Mouse (Mus musculus) heart, adult 2 months (tissue): ENCODE data around the gene 9930022D16Rik. TPM values are rescaled to one million over a fixed set of nuclear protein-coding genes. Genes with fewer than 3 reads are reported as not detected.

ENCODE experiments used
- DNase-seq, 2 experiments: peaks; one replicate each; pipeline ENCODE4 v3.0.0; 2021
- H3K27ac ChIP-seq: fragments of 200-600 bp; 2 replicates; pipeline ENCODE4 v1.8.1; 2022
- H3K27me3 ChIP-seq: fragments of 200-500 bp; 2 replicates; pipeline ENCODE4 v1.6.1; 2012; ENCODE audit warnings: mild to moderate bottlenecking, low read length, inconsistent platforms, mixed read lengths; ENCODE audit not compliant: control insufficient read depth, insufficient read depth
- H3K36me3 ChIP-seq: fragments of 200-500 bp; 2 replicates; pipeline ENCODE4 v1.6.1; 2012; ENCODE audit warnings: low read length, inconsistent platforms; ENCODE audit not compliant: control insufficient read depth, insufficient read depth
- H3K4me1 ChIP-seq: fragments of 200-500 bp; 2 replicates; pipeline ENCODE4 v1.6.1; 2011; ENCODE audit warnings: low read length; ENCODE audit not compliant: control insufficient read depth, insufficient read depth
- H3K4me3 ChIP-seq: fragments of 200-600 bp; 2 replicates; pipeline ENCODE4 v1.8.1; 2022
- H3K79me2 ChIP-seq: fragments of 200-500 bp; replicated peaks from 2 replicates; pipeline ENCODE4 v1.6.1; 2012; ENCODE audit warnings: mild to moderate bottlenecking, inconsistent platforms, low read length, moderate library complexity, mixed read lengths; ENCODE audit not compliant: control insufficient read depth, insufficient read depth
- H3K9ac ChIP-seq: fragments of 200-500 bp; 2 replicates; pipeline ENCODE4 v1.6.1; 2012; ENCODE audit warnings: low read depth, mild to moderate bottlenecking, control low read depth, inconsistent platforms, low read length, mixed read lengths
- CTCF ChIP-seq: fragments of 200-600 bp; IDR thresholded peaks from 2 replicates; pipeline ENCODE4 v1.8.1; 2022; ENCODE audit warnings: antibody characterized with exemption, mild to moderate bottlenecking, moderate library complexity
- EP300 ChIP-seq: fragments of 200-500 bp; IDR thresholded peaks from 2 replicates; pipeline ENCODE4 v1.6.1; 2011; ENCODE audit warnings: low read depth, low read length, control low read depth; ENCODE audit not compliant: insufficient read depth
- POLR2A ChIP-seq: fragments of 200-500 bp; IDR thresholded peaks from 2 replicates; pipeline ENCODE4 v1.6.1; 2011; ENCODE audit warnings: mild to moderate bottlenecking, low read depth, low read length, control low read depth; ENCODE audit not compliant: insufficient read depth
- WGBS: fragments of 180-500 bp; shearing (Covaris S2); methylation state at CpG from one replicate; pipeline ENCODE4 v1.1.7; 2018; 5-methylcytosine and 5-hydroxymethylcytosine counted together
- intact Hi-C: fragments of 180-260 bp; cut with DNase I; formaldehyde crosslinking; loops from one replicate; pipeline ENCODE4 v1.15.1; 2025
- microRNA-seq, 2 experiments: library from miRNA; unstranded; fragments of <30 nt; microRNA quantifications; one replicate each; pipeline ENCODE4 v1.2.0; 2021
- polyA plus RNA-seq: library from polyadenylated mRNA; depleted of rRNA; stranded (reverse); fragments of >200 nt; gene quantifications from 2 replicates; pipeline ENCODE4 v1.2.3, GENCODE M21; 2012; rRNA removed
- total RNA-seq, 2 experiments: library from RNA; stranded (reverse); gene quantifications; 2 replicates each; pipeline ENCODE4 v1.2.3; 2021

9930022D16Rik gene
- total and polyA plus RNA-seq, 3 experiments = not detected

DNA sequence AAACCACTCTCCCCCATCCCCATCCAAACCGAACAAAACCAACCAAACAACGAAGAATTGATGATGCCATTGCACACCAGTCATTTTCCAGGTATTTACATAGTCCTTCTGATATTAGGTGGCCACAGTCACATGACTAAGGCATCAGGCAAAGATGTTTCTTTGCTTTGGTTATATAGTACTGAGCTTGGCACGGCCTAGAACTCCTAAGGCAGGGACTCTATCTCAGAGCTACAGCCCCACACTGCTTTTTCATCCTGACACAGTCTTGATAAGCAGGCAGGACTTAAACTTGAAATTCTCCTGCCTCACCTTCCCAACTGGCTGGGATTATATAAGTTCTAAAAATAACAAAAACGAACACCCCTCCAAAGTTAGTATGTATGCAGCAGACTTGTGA, 51.4 kb downstream of the 9930022D16Rik start:
- H3K9ac ChIP-seq = no peak overlapping the region
- intact Hi-C loops = no loop called here
- no peaks in the 10 kb centered on the region for H3K27me3 ChIP-seq
- TF ChIP-seq EP300 (no peak), CTCF (no peak), POLR2A (no peak)
- H3K79me2 ChIP-seq = no peaks in the 10 kb centered on the region
- no peak overlapping the region for H3K4me3 ChIP-seq
- no peak overlapping the region for H3K27ac ChIP-seq
- no peaks in the 10 kb centered on the region; the same call in 1 of the 2 replicates for H3K4me1 ChIP-seq
- no peak for DNase-seq
- 90% methylated on average over 4 of the region's 4 CpGs for WGBS
- no peaks in the 10 kb centered on the region for H3K36me3 ChIP-seq

DNA sequence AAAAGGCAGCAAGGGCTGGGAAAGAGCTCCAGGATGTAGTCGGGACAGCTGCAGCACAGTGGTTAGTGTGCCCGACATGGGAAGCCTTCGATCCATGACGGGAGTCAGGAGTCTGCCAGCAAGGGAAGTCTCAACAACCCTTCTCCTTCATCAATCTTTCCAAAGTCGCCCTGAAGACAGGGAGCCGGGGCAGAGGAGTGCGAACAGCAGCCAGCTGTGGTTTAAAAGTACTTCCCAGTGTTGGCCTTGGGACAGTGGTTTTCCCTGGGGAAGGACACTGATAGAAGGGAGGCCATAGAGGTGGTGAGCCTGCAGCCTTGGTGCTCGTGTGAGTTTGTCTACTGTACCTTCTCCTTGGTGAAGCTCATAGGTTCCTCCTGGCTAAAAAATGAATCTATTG, 53.3 kb downstream of the 9930022D16Rik start:
- 73% methylated on average over 8 of the region's 8 CpGs for WGBS
- no peak for DNase-seq
- H3K27ac ChIP-seq = no peak overlapping the region
- no peak overlapping the region for H3K4me3 ChIP-seq
- no peaks in the 10 kb centered on the region for H3K36me3 ChIP-seq
- H3K79me2 ChIP-seq = no peaks in the 10 kb centered on the region
- H3K27me3 ChIP-seq = no peaks in the 10 kb centered on the region
- H3K4me1 ChIP-seq = no peaks in the 10 kb centered on the region
- H3K9ac ChIP-seq = no peak overlapping the region
- TF ChIP-seq CTCF = no peak
- no peak for TF ChIP-seq EP300
- no peak for TF ChIP-seq POLR2A
- intact Hi-C loops = no loop called here

DNA sequence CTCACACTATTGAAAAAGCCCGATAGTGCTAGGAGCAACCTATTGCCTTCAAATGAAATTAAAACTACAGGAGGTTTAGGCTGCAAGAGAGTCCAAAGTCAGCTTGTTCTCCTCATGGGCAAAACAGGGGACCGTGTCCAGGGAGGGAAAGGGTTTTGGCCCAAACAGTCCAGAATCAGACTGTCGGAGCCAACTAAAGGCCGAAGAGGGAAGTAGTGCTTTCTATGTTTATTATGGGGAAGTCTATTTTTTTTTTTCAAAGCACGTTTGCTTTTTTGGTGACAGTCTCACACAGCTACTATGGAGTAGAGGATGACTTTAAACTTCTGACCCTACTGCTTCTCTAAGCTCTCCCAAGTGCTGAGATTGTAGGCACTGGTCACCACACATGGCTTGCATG, 54.4 kb downstream of the 9930022D16Rik start:
- no peak overlapping the region for H3K4me3 ChIP-seq
- H3K27me3 ChIP-seq = no peaks in the 10 kb centered on the region
- intact Hi-C loops = no loop called here
- no peak overlapping the region for H3K27ac ChIP-seq
- WGBS = 75% methylated on average over 5 of the region's 5 CpGs
- TF ChIP-seq EP300 = no peak
- TF ChIP-seq POLR2A = no peak
- no peak for TF ChIP-seq CTCF
- no peak overlapping the region for H3K9ac ChIP-seq
- no peaks in the 10 kb centered on the region for H3K36me3 ChIP-seq
- no peak for DNase-seq
- H3K4me1 ChIP-seq = no peaks in the 10 kb centered on the region
- no peaks in the 10 kb centered on the region for H3K79me2 ChIP-seq

Small RNAs within 50 kb of the gene (microRNA-seq; reads per million reads assigned to microRNA genes)
- 0 reads per million in 2 experiments for gene Gm25540

Other genes starting within 250 kb of the 9930022D16Rik start
- gene Rgs9, start 115.8 kb upstream of the 9930022D16Rik start, total RNA-seq = under 1 TPM in 1 of 2 experiments, not detected in 1; 0.09 TPM
- gene Rgs9, start 115.8 kb upstream of the 9930022D16Rik start, polyA plus RNA-seq = 0.21 and 0.32 TPM in 2 replicates
- 10 to 100 TPM; 30.8 to 30.9 TPM for gene Gna13, start 51.1 kb upstream of the 9930022D16Rik start, total RNA-seq
- gene Gna13, start 51.1 kb upstream of the 9930022D16Rik start, polyA plus RNA-seq = 12.7 and 21.1 TPM in 2 replicates
- 10 to 100 TPM; 50.2 to 57.5 TPM for gene Amz2, start 12.0 kb downstream of the 9930022D16Rik start, total RNA-seq
- gene Amz2, start 12.0 kb downstream of the 9930022D16Rik start, polyA plus RNA-seq = 52.4 and 99.9 TPM in 2 replicates
- gene Arsg, start 59.5 kb downstream of the 9930022D16Rik start, total RNA-seq = 1 to 10 TPM; 1.2 to 1.3 TPM
- gene Arsg, start 59.5 kb downstream of the 9930022D16Rik start, polyA plus RNA-seq = 1.5 and 1.8 TPM in 2 replicates
- gene Slc16a6, start 59.7 kb downstream of the 9930022D16Rik start, total RNA-seq = 1 to 10 TPM; 4.9 to 8.2 TPM
- 1.8 and 2.1 TPM in 2 replicates for gene Slc16a6, start 59.7 kb downstream of the 9930022D16Rik start, polyA plus RNA-seq
- gene Wipi1, start 198.1 kb downstream of the 9930022D16Rik start, total RNA-seq = 100 to 1,000 TPM in 1 of 2 experiments, 10 to 100 TPM in 1; 92.3 to 110 TPM
- gene Wipi1, start 198.1 kb downstream of the 9930022D16Rik start, polyA plus RNA-seq = 74.6 and 85.7 TPM in 2 replicates
- gene Prkar1a, start 235.5 kb downstream of the 9930022D16Rik start, total RNA-seq = 100 to 1,000 TPM; 363 to 378 TPM
- gene Prkar1a, start 235.5 kb downstream of the 9930022D16Rik start, polyA plus RNA-seq = 169 and 248 TPM in 2 replicates